Mouse (Mus musculus) cortical plate, adult 2 months (tissue): Measurements from ENCODE around the gene Cdk2ap1.

ENCODE experiments used
- CTCF ChIP-seq: fragments of 200-500 bp; IDR thresholded peaks from 2 replicates; pipeline ENCODE4 v1.5.1; 2011; ENCODE audit warnings: mild to moderate bottlenecking, control low read depth, low read length; ENCODE audit not compliant: insufficient read depth; ENCODE audit errors: extremely low read depth
- POLR2A ChIP-seq: fragments of 200-500 bp; IDR thresholded peaks from 2 replicates; pipeline ENCODE4 v1.6.1; 2011; ENCODE audit warnings: mild to moderate bottlenecking, low read length, control low read depth; ENCODE audit not compliant: insufficient read depth; ENCODE audit errors: extremely low read depth

- TF ChIP-seq CTCF (no peak), POLR2A (no peak)
Measured at GRCm38 (mm10) chr5:124309155-124309554, 53.7 kb downstream of the Cdk2ap1 start.
